Mouse (Mus musculus) forebrain, postnatal 0 days (tissue): Measurements from ENCODE around the gene Rnase1. TPM values are rescaled to one million over a fixed set of nuclear protein-coding genes. Genes with fewer than 3 reads are reported as not detected.
"Not testable (repeated sequence)": the region's sequence is repeated elsewhere in the genome, so short reads cannot be mapped to it uniquely, and the experiment has no call there.

ENCODE experiments used
- ATAC-seq: fragments of 200-750 bp; cut with Nextera tagmentation; 2 replicates; pipeline ENCODE4 v1.8.0; 2017; ENCODE audit warnings: mild to moderate bottlenecking, moderate library complexity
- DNase-seq: peaks from one replicate; pipeline ENCODE4 v3.0.0-alpha.2; 2015
- H3K27ac ChIP-seq: fragments of 300-500 bp; sonication (generic); 2 replicates; pipeline ENCODE4 v1.5.1; 2014; ENCODE audit warnings: low read depth, mild to moderate bottlenecking, antibody characterized with exemption, low read length, moderate library complexity, mixed read lengths
- H3K27me3 ChIP-seq: fragments of 300-500 bp; sonication (generic); 2 replicates; pipeline ENCODE4 v1.6.1; 2014; ENCODE audit warnings: mild to moderate bottlenecking, low read length, mixed read lengths; ENCODE audit not compliant: insufficient read depth
- H3K36me3 ChIP-seq: fragments of 300-500 bp; sonication (generic); 2 replicates; pipeline ENCODE4 v1.6.1; 2014; ENCODE audit warnings: mild to moderate bottlenecking, moderate library complexity; ENCODE audit not compliant: insufficient read depth
- H3K4me1 ChIP-seq: fragments of 300-500 bp; sonication (generic); 2 replicates; pipeline ENCODE4 v1.6.1; 2014; ENCODE audit warnings: antibody characterized with exemption; ENCODE audit not compliant: insufficient read depth
- H3K4me2 ChIP-seq: fragments of 300-500 bp; sonication (generic); 2 replicates; pipeline ENCODE4 v1.6.1; 2014; ENCODE audit warnings: low read depth, mild to moderate bottlenecking, moderate library complexity
- H3K4me3 ChIP-seq: fragments of 300-500 bp; sonication (generic); 2 replicates; pipeline ENCODE4 v1.5.1; 2014; ENCODE audit warnings: low read depth, low read length, mixed read lengths
- H3K9ac ChIP-seq: fragments of 300-500 bp; sonication (generic); 2 replicates; pipeline ENCODE4 v1.6.1; 2014; ENCODE audit warnings: mild to moderate bottlenecking
- H3K9me3 ChIP-seq: fragments of 300-500 bp; sonication (generic); 2 replicates; pipeline ENCODE4 v1.6.1; 2016; ENCODE audit warnings: low read length
- CTCF ChIP-seq: sonication (generic); IDR thresholded peaks from 2 replicates; pipeline ENCODE4 v1.5.1; 2016; ENCODE audit warnings: antibody characterized with exemption, control low read depth, low read depth
- WGBS: fragments of 180-500 bp; shearing (Covaris S2); extraction: QIAGEN DNeasy Blood & Tissue Kit; methylation state at CpG from one replicate; pipeline ENCODE4 v1.1.7; 2014; 5-methylcytosine and 5-hydroxymethylcytosine counted together
- polyA plus RNA-seq: library from polyadenylated mRNA; unstranded; fragments of >200 nt; fragmentation: Nextera tagmentation; extraction: Ambion mirVana; gene quantifications from 2 replicates; pipeline ENCODE4 v1.2.1, GENCODE M21; 2015
- total RNA-seq: library from RNA; depleted of rRNA; stranded (reverse); fragments of >200 nt; gene quantifications from 2 replicates; pipeline ENCODE4 v1.2.3, GENCODE M21; 2014; rRNA removed

Rnase1 gene
- total RNA-seq: not detected in 2 replicates
- polyA plus RNA-seq: 0.21 TPM in 1 of 2 replicates, not detected in the other

GRCm38 (mm10) chr14:51146685-51147084 is at the start of gene Rnase1:
TSS of gene Rnase1 (minus strand) at chr14:51146785.
- Histone ChIP-seq H3K4me3 (no peak within 1 kb of the TSS), H3K27ac (no peak within 1 kb of the TSS), H3K36me3 (no peaks in the 10 kb centered on the region), H3K27me3 (no peaks in the 10 kb centered on the region), H3K4me2 (no peak within 1 kb of the TSS), H3K4me1 (no peaks in the 10 kb centered on the region), H3K9me3 (no peaks in the 10 kb centered on the region), H3K9ac (no peak within 1 kb of the TSS)
- 25% methylated on average over 2 of the region's 2 CpGs for WGBS
- no peak for DNase-seq
- no peak for TF ChIP-seq CTCF
- no peak for ATAC-seq

- TF ChIP-seq CTCF: no peak
- no peak overlapping the region for H3K27ac ChIP-seq
- no peak overlapping the region for H3K4me3 ChIP-seq
- no peaks in the 10 kb centered on the region for H3K36me3 ChIP-seq
- no peaks in the 10 kb centered on the region for H3K27me3 ChIP-seq
- 89% methylated on average over 4 of the region's 4 CpGs for WGBS
- H3K9ac ChIP-seq: no peak overlapping the region
- no peaks in the 10 kb centered on the region for H3K4me1 ChIP-seq
- no peak overlapping the region for H3K4me2 ChIP-seq
- H3K9me3 ChIP-seq: no peaks in the 10 kb centered on the region
- DNase-seq (no peak), ATAC-seq (no peak)
Measured at GRCm38 (mm10) chr14:51195681-51196080, 49.1 kb upstream of the Rnase1 start.

- not testable (repeated sequence) for H3K27ac ChIP-seq, H3K9ac ChIP-seq, H3K4me3 ChIP-seq, H3K36me3 ChIP-seq, H3K4me2 ChIP-seq, H3K9me3 ChIP-seq, DNase-seq, ATAC-seq, H3K4me1 ChIP-seq, H3K27me3 ChIP-seq
- WGBS: 80% methylated on average over 2 of the region's 2 CpGs
Measured at GRCm38 (mm10) chr14:51181051-51181450, 34.5 kb upstream of the Rnase1 start.

GRCm38 (mm10) chr14:51173843-51174242 is 27.3 kb upstream of the Rnase1 start:
- H3K9ac ChIP-seq: no peak overlapping the region
- no peaks in the 10 kb centered on the region for H3K4me1 ChIP-seq
- no peak overlapping the region for H3K4me3 ChIP-seq
- 68% methylated on average over 4 of the region's 4 CpGs for WGBS
- H3K36me3 ChIP-seq: no peaks in the 10 kb centered on the region
- no peaks in the 10 kb centered on the region for H3K9me3 ChIP-seq
- H3K4me2 ChIP-seq: no peak overlapping the region
- no peak for TF ChIP-seq CTCF
- ATAC-seq (no peak), DNase-seq (no peak)
- H3K27ac ChIP-seq: no peak overlapping the region
- no peaks in the 10 kb centered on the region for H3K27me3 ChIP-seq

- not testable (repeated sequence) for DNase-seq, H3K27me3 ChIP-seq, H3K4me2 ChIP-seq, H3K9ac ChIP-seq, H3K36me3 ChIP-seq, H3K9me3 ChIP-seq, H3K27ac ChIP-seq, H3K4me3 ChIP-seq, H3K4me1 ChIP-seq
- ATAC-seq: peak; percentile 68
- 28% methylated on average over 4 of the region's 4 CpGs for WGBS
Measured at GRCm38 (mm10) chr14:51172947-51173346, 26.4 kb upstream of the Rnase1 start.

- peak; percentile 61 for TF ChIP-seq CTCF
- not testable (repeated sequence) for H3K9me3 ChIP-seq, H3K4me3 ChIP-seq, H3K4me1 ChIP-seq, H3K36me3 ChIP-seq, H3K9ac ChIP-seq, H3K27ac ChIP-seq, H3K27me3 ChIP-seq, H3K4me2 ChIP-seq
- ATAC-seq (peak; percentile 42; the same call in 1 of the 2 replicates), DNase-seq (peak; percentile 55)
- 36% methylated on average over 9 of the region's 9 CpGs for WGBS
Measured at GRCm38 (mm10) chr14:51172095-51172865, 25.7 kb upstream of the Rnase1 start.

- ATAC-seq (no peak), DNase-seq (no peak)
- Histone ChIP-seq H3K27me3 (no peaks in the 10 kb centered on the region), H3K4me3 (no peak overlapping the region), H3K9me3 (no peaks in the 10 kb centered on the region), H3K36me3 (no peaks in the 10 kb centered on the region), H3K9ac (no peak overlapping the region), H3K27ac (no peak overlapping the region), H3K4me2 (no peak overlapping the region), H3K4me1 (no peaks in the 10 kb centered on the region)
- no peak for TF ChIP-seq CTCF
Measured at GRCm38 (mm10) chr14:51166068-51166467, 19.5 kb upstream of the Rnase1 start.
